Mouse (Mus musculus) kidney, postnatal 25 days (tissue): ENCODE measurements around the gene Gm3149.
"Not testable (repeated sequence)": the region's sequence is repeated elsewhere in the genome, so short reads cannot be mapped to it uniquely, and the experiment has no call there.

Experiments
- DNase-seq, 2 experiments: peaks; one replicate each; pipeline ENCODE4 v3.0.0; 2021; ENCODE audit warnings: mixed read lengths in 2 of 2

Gm3149 gene

GRCm38 (mm10) chr14:4316983-4317382, at the start of gene Gm3149:
Gene Gm3149, plus strand, starts transcription at chr14:4317283.
- not testable (repeated sequence) for DNase-seq

DNA sequence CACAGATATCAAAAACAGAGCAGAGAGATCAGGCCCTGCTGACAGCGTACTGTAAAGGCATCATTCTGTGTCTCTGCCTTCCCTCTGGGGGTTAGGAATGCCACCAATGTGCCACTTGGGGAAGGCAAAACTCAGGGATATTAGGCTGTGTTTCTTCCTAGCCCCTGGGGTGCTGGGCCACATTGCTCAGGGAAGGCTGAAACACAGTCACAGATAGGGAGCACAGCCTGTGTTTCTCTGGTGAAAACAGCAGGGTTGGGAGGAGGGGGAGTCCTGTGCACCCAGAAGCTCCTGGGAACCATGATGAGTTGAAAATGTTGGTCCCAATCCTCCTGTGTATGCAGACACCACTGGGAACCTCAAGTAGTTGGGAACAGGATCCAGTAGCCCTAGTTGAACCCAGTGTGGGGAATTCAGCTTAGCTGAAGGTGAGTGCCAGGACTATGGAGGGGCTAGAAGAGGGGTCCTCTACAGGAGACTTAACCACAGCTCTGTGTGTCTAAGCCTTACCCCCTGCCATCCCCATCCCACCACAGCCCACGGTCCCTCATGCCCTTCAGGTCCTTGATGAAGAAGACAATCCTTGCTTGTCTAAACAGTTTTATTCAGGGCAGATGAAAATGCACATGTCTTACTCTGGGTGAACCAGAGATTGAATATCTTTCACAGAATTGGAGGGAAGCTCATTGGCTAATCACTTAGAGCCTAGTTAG, 47.7 kb upstream of the Gm3149 start:
- peak in 1 of 2 experiments; percentile 47 for DNase-seq

- DNase-seq: peak in 1 of 2 experiments; percentile 49
Measured at GRCm38 (mm10) chr14:4279828-4280227, 37.3 kb upstream of the Gm3149 start.

DNA sequence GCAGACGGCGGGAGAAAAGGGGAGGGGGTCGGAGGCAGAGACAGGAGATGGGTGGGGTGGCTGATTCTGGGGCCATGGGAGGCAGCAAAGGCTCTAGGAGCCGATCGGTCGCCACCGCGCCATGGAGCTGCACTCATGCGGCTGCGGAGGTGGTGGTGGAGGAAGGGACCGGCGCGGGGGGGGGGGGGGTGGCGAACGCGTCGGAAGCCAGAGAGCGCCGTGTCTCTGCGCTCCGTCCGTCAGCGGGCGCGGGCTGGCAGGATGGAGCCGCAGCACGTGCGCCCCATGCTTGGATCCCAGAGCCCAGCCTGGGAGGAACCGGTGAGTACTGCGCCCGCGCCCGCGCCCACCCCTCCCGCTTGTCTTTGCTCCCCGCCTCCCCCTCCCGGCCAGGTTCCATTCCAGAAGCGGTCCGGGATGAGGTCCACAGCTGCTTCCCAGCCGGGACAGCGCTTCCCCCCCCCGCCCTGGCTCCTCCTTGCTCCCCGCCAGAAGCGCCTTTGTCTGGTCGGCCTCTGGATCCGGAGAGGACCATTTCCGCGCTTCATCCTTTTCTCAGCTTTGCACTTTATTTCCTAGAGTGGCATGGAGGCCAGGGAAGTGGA, 17.5 kb downstream of the Gm3149 start, which contains the start of gene 2610042L04Rik:
Gene 2610042L04Rik, plus strand, starts transcription at position 288 of the 605 bp plus-strand sequence.
- peak in 1 of 2 experiments; percentile 7 for DNase-seq

DNA sequence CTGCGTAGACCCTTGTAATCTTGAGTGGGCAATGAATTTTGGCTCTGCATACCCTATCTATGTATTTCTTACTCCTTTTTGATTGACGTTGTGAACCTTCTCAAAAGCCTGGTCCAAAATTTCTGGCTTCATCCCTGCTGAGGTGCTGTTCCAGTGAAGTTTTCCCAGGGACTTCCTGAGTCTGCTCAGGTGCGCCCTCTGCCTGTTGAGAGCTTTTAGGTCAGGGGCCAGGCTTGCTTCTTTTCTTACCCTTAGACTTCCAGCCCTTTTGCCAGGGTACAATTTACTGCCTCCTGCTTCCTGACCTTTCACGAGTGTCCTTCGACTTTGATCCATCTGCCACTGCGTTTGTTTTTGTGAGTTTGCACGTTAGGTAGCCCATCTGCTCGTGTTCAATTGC, 18.4 kb downstream of the Gm3149 start:
- DNase-seq: not testable (repeated sequence)

DNA sequence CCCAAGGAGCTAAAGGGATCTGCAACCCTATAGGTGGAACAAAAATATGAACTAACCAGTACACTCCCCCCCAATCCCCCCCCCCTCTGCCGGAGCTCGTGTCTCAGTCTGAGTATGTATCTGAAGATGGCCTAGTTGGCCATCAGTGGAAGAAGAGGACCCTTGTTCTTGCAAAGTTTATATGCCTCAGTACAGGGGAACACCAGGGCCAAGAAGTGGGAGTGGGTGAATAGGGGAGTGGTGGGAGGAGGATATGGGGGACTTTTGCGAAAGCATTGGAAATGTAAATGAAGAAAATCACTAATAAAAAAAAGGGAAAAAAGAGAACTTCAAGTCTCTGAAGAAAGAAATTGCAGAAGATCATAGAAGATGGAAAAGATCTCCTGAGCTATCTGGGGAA, 51.9 kb downstream of the Gm3149 start:
- DNase-seq: not testable (repeated sequence)

GRCm38 (mm10) chr14:4369691-4370090, 52.6 kb downstream of the Gm3149 start:
- peak in 1 of 2 experiments; percentile 32 for DNase-seq
